33 mouse cellular contexts compared by ENCODE assay signal in the genomic region with DNA sequence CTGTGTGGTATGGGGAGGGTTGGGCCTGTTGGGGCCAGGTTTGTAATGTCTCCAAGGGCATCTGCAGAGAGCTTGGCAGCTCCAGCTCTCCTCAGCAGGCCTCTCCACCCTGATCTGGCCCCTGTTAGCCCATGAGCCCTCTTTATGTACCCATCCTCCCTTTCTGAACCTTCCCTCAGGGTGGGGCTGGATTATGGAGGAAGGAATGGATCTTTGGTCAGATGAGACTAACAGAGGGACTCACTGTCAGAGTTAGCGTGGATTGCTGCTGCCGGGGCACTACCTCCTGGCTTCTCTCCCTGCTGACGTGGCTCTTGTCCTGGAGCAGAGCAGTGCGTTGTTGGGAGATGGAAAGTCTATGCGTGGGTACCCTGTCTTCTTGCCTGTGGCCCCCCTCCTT. TPM values are rescaled to one million over a fixed set of nuclear protein-coding genes. Genes with fewer than 3 reads are reported as not detected.
DNase-seq lines count a peak whose midpoint lies in the region; ATAC-seq and TF ChIP-seq lines count a peak whose summit lies in the region.
"Had no signal": no experiment of that assay in that cellular context is flagged by ENCODE, and none has a peak within 500 bp of the region (broad histone marks: within the 10 kb centered on the region; RNA-seq: fewer than 3 reads in every experiment).

No protein-coding gene starts in this region.

- no peak overlapping the region for H3K27ac ChIP-seq in heart, embryonic 11.5 days (ENCODE audit: low read depth, low read length)
- peak overlapping the region; percentile 79; the same call in 1 of the 2 replicates for H3K27ac ChIP-seq in kidney, adult 2 months (ENCODE audit: insufficient read depth, low read depth, low read length)
- no peak overlapping the region for H3K27ac ChIP-seq in midbrain, embryonic 13.5 days
- no peak overlapping the region for H3K27ac ChIP-seq in midbrain, embryonic 10.5 days (replicated peaks)
- H3K27ac ChIP-seq in small intestine, adult 2 months (ENCODE audit: insufficient read depth, low read depth, low read length): peak overlapping the region; percentile 25; the same call in 1 of the 2 replicates
- H3K27ac ChIP-seq: embryonic facial prominence, embryonic 12.5 days; heart, embryonic 13.5 days; hindbrain, embryonic 10.5 days; layer of hippocampus, adult 2 months; liver, embryonic 13.5 days; macrophage had no signal

- WGBS in heart, embryonic 11.5 days (ENCODE audit: insufficient replicate concordance): 91% methylated on average over 5 of the region's 5 CpGs
- 60% methylated on average over 5 of the region's 5 CpGs for WGBS in kidney, adult 2 months
- WGBS in midbrain, embryonic 13.5 days: 94% methylated on average over 5 of the region's 5 CpGs
- 92% methylated on average over 5 of the region's 5 CpGs for WGBS in midbrain, embryonic 10.5 days
- WGBS in small intestine, adult 2 months: 75% methylated on average over 5 of the region's 5 CpGs

- no peak overlapping the region for H3K9ac ChIP-seq in heart, embryonic 11.5 days (ENCODE audit: low read depth, low read length)
- no peak overlapping the region for H3K9ac ChIP-seq in midbrain, embryonic 13.5 days (replicated peaks)
- H3K9ac ChIP-seq: embryonic facial prominence, embryonic 12.5 days; heart, embryonic 13.5 days; liver, embryonic 13.5 days had no signal

- TF ChIP-seq POLR2A in kidney, adult 2 months (IDR thresholded peaks at IDR 0.05; ENCODE audit: low read depth, low read length): no peak
- no peak for TF ChIP-seq POLR2A in small intestine, adult 2 months (IDR thresholded peaks at IDR 0.05; ENCODE audit: low read depth, low read length)

- H3K4me1 ChIP-seq in heart, embryonic 11.5 days (ENCODE audit: control insufficient read depth, insufficient read depth, low read length): no peaks in the 10 kb centered on the region
- peaks cover 44% of the 10 kb centered on the region for H3K4me1 ChIP-seq in kidney, adult 2 months (ENCODE audit: control insufficient read depth, insufficient read depth, low read length)
- no peaks in the 10 kb centered on the region for H3K4me1 ChIP-seq in midbrain, embryonic 13.5 days (replicated peaks)
- H3K4me1 ChIP-seq in midbrain, embryonic 10.5 days: no peaks in the 10 kb centered on the region
- peaks cover 33% of the 10 kb centered on the region for H3K4me1 ChIP-seq in small intestine, adult 2 months (ENCODE audit: control insufficient read depth, insufficient read depth, insufficient read length, low read length)
- H3K4me1 ChIP-seq: embryonic facial prominence, embryonic 12.5 days; hindbrain, embryonic 10.5 days had no signal

- H3K27me3 ChIP-seq in heart, embryonic 11.5 days (ENCODE audit: control insufficient read depth, insufficient read depth, low read length): no peaks in the 10 kb centered on the region
- no peaks in the 10 kb centered on the region for H3K27me3 ChIP-seq in kidney, adult 2 months (replicated peaks; ENCODE audit: control insufficient read depth, insufficient read depth, low read length)
- H3K27me3 ChIP-seq in midbrain, embryonic 13.5 days: no peaks in the 10 kb centered on the region
- H3K27me3 ChIP-seq in midbrain, embryonic 10.5 days (ENCODE audit: low read depth, poor library complexity, severe bottlenecking): no peaks in the 10 kb centered on the region
- H3K27me3 ChIP-seq in small intestine, adult 2 months (ENCODE audit: control insufficient read depth, insufficient read depth, low read length): no peaks in the 10 kb centered on the region
- H3K27me3 ChIP-seq: embryonic facial prominence, embryonic 12.5 days; heart, embryonic 13.5 days; liver, embryonic 13.5 days had no signal

- H3K4me2 ChIP-seq in heart, embryonic 11.5 days: no peak overlapping the region
- no peak overlapping the region for H3K4me2 ChIP-seq in midbrain, embryonic 13.5 days (replicated peaks)
- H3K4me2 ChIP-seq: embryonic facial prominence, embryonic 12.5 days; heart, embryonic 13.5 days; liver, embryonic 13.5 days had no signal

- no peaks in the 10 kb centered on the region for H3K9me3 ChIP-seq in heart, embryonic 11.5 days (replicated peaks; ENCODE audit: control insufficient read depth, low read length)
- H3K9me3 ChIP-seq in midbrain, embryonic 13.5 days: no peaks in the 10 kb centered on the region
- no peaks in the 10 kb centered on the region for H3K9me3 ChIP-seq in midbrain, embryonic 10.5 days (replicated peaks)
- H3K9me3 ChIP-seq: embryonic facial prominence, embryonic 12.5 days; heart, embryonic 13.5 days; hindbrain, embryonic 10.5 days; liver, embryonic 13.5 days had no signal

- TF ChIP-seq CTCF in kidney, adult 2 months (conservative IDR thresholded peaks at IDR 0.05; ENCODE audit: insufficient read depth, insufficient read length, low read depth, low read length): no peak
- TF ChIP-seq CTCF in small intestine, adult 2 months (IDR thresholded peaks at IDR 0.05; ENCODE audit: extremely low read depth, insufficient read length, insufficient replicate concordance, low read depth, low read length): no peak

- peak; percentile 92 for DNase-seq in heart, adult 11 months
- peak; percentile 63 for DNase-seq in kidney, adult 2 months
- no peak for DNase-seq in kidney, adult 11 months
- DNase-seq in midbrain, embryonic 10.5 days (ENCODE audit: low spot score): no peak
- DNase-seq: adrenal gland, postnatal 25 days; cerebellum, adult 11-12 months; cerebellum, adult 9-11 months; embryo, embryonic 11 days; gastrocnemius, postnatal 25 days; heart, adult 18-20 months; heart, postnatal 10 days; left cerebral cortex, postnatal 4 days; liver, embryonic 13.5 days; lung, adult 2 months; lung, postnatal 10 days; right cerebral cortex, postnatal 25 days; spleen, adult 18-20 months; thymus, adult 2 months; thymus, postnatal 36 days had no signal

- H3K36me3 ChIP-seq in heart, embryonic 11.5 days (ENCODE audit: control insufficient read depth, insufficient read depth, low read length): peaks cover 16% of the 10 kb centered on the region
- H3K36me3 ChIP-seq in kidney, adult 2 months (ENCODE audit: control insufficient read depth, insufficient read depth, low read length): peaks cover 1% of the 10 kb centered on the region; the same call in 1 of the 2 replicates
- H3K36me3 ChIP-seq in midbrain, embryonic 13.5 days: peaks cover 26% of the 10 kb centered on the region
- H3K36me3 ChIP-seq in midbrain, embryonic 10.5 days: peaks cover 39% of the 10 kb centered on the region
- peaks cover 37% of the 10 kb centered on the region for H3K36me3 ChIP-seq in small intestine, adult 2 months (ENCODE audit: control insufficient read depth, insufficient read depth, low read length)

- H3K4me3 ChIP-seq in heart, embryonic 11.5 days (ENCODE audit: low read depth, low read length): no peak overlapping the region
- no peak overlapping the region for H3K4me3 ChIP-seq in kidney, adult 2 months (ENCODE audit: insufficient read depth, low read depth, low read length)
- no peak overlapping the region for H3K4me3 ChIP-seq in midbrain, embryonic 13.5 days (replicated peaks)
- H3K4me3 ChIP-seq in midbrain, embryonic 10.5 days: no peak overlapping the region
- no peak overlapping the region for H3K4me3 ChIP-seq in small intestine, adult 2 months (ENCODE audit: low read depth, low read length)
- H3K4me3 ChIP-seq: embryonic facial prominence, embryonic 12.5 days; heart, embryonic 13.5 days; hindbrain, embryonic 10.5 days; layer of hippocampus, adult 2 months; liver, embryonic 13.5 days; myocyte had no signal

- ATAC-seq in heart, embryonic 11.5 days (replicated peaks; ENCODE audit: insufficient number of reproducible peaks, low FRiP score, low TSS enrichment): no peak
- ATAC-seq in midbrain, embryonic 13.5 days: 0 out of 2 replicates have a peak, but pooled peaks have one; percentile 29
- ATAC-seq: CD4-positive, CD25-positive, alpha-beta regulatory T cell, adult 4 months had no signal

RNA-seq across cellular contexts. Expression of gene Olfr1393, which starts 15.8 kb away (rescaled TPM):
- polyA plus RNA-seq in heart, embryonic 11.5 days (2014; fragmentation: Nextera tagmentation; extraction: Ambion mirVana): not detected in 2 replicates
- polyA plus RNA-seq in kidney, adult 2 months (2012; rRNA removed): 0.72 and 1.5 TPM in 2 replicates
- polyA plus RNA-seq in midbrain, embryonic 13.5 days (2015; fragmentation: Nextera tagmentation; extraction: Ambion mirVana): 0.15 TPM in 1 of 2 replicates, not detected in the other
- polyA plus RNA-seq in midbrain, embryonic 10.5 days (2016; fragmentation: Nextera tagmentation; extraction: Ambion mirVana): 0.04 TPM in 1 of 2 replicates, not detected in the other
- 0.10 and 0.42 TPM in 2 replicates for polyA plus RNA-seq in small intestine, adult 2 months (2012; rRNA removed)
- polyA plus RNA-seq: hindbrain, embryonic 10.5 days; kidney, embryonic 14.5 days; liver, embryonic 13.5 days; lung, adult 2 months; macrophage; myocyte; stomach, embryonic 16.5 days had no signal

RNA-seq across cellular contexts. Expression of gene Mgat1, which starts 18.3 kb away (rescaled TPM):
- 32.9 and 39.1 TPM in 2 replicates for polyA plus RNA-seq in heart, embryonic 11.5 days (2014; fragmentation: Nextera tagmentation; extraction: Ambion mirVana)
- polyA plus RNA-seq in kidney, adult 2 months (2012; rRNA removed): 157 and 198 TPM in 2 replicates
- 29.3 and 32.1 TPM in 2 replicates for polyA plus RNA-seq in midbrain, embryonic 13.5 days (2015; fragmentation: Nextera tagmentation; extraction: Ambion mirVana)
- polyA plus RNA-seq in midbrain, embryonic 10.5 days (2016; fragmentation: Nextera tagmentation; extraction: Ambion mirVana): 41.2 and 42.2 TPM in 2 replicates
- 97.4 and 231 TPM in 2 replicates for polyA plus RNA-seq in small intestine, adult 2 months (2012; rRNA removed)

RNA-seq across cellular contexts. Expression of gene Olfr1392, which starts 22.8 kb away (rescaled TPM):
- polyA plus RNA-seq in heart, embryonic 11.5 days (2014; fragmentation: Nextera tagmentation; extraction: Ambion mirVana): not detected in 2 replicates
- 0.46 and 0.47 TPM in 2 replicates for polyA plus RNA-seq in kidney, adult 2 months (2012; rRNA removed)
- polyA plus RNA-seq in midbrain, embryonic 13.5 days (2015; fragmentation: Nextera tagmentation; extraction: Ambion mirVana): not detected in 2 replicates
- 0.04 and 0.07 TPM in 2 replicates for polyA plus RNA-seq in midbrain, embryonic 10.5 days (2016; fragmentation: Nextera tagmentation; extraction: Ambion mirVana)
- 0.11 and 0.13 TPM in 2 replicates for polyA plus RNA-seq in small intestine, adult 2 months (2012; rRNA removed)
- polyA plus RNA-seq: CD4-positive, CD25-positive, alpha-beta regulatory T cell, adult 4 months; embryonic facial prominence, embryonic 12.5 days; heart, embryonic 13.5 days; kidney, embryonic 14.5 days; liver, embryonic 13.5 days; myocyte had no signal

RNA-seq across cellular contexts. Expression of gene Olfr10, which starts 42.3 kb away (rescaled TPM):
- polyA plus RNA-seq in heart, embryonic 11.5 days (2014; fragmentation: Nextera tagmentation; extraction: Ambion mirVana): not detected in 2 replicates
- polyA plus RNA-seq in kidney, adult 2 months (2012; rRNA removed): not detected in 2 replicates
- not detected in 2 replicates for polyA plus RNA-seq in midbrain, embryonic 13.5 days (2015; fragmentation: Nextera tagmentation; extraction: Ambion mirVana)
- polyA plus RNA-seq in midbrain, embryonic 10.5 days (2016; fragmentation: Nextera tagmentation; extraction: Ambion mirVana): not detected in 2 replicates
- polyA plus RNA-seq in small intestine, adult 2 months (2012; rRNA removed): not detected in 2 replicates
- polyA plus RNA-seq: CD4-positive, CD25-positive, alpha-beta regulatory T cell, adult 4 months; embryonic facial prominence, embryonic 12.5 days; heart, embryonic 13.5 days; hindbrain, embryonic 10.5 days; kidney, embryonic 14.5 days; limb, embryonic 14.5 days; liver, embryonic 13.5 days; lung, adult 2 months; macrophage; midbrain, postnatal 0 days; myocyte; stomach, embryonic 16.5 days; thymus, adult 2 months had no signal

RNA-seq across cellular contexts. Expression of gene Zfp62, which starts 59.2 kb away (rescaled TPM):
- 33.9 and 36.8 TPM in 2 replicates for polyA plus RNA-seq in heart, embryonic 11.5 days (2014; fragmentation: Nextera tagmentation; extraction: Ambion mirVana)
- 2.0 and 2.6 TPM in 2 replicates for polyA plus RNA-seq in kidney, adult 2 months (2012; rRNA removed)
- 56.6 and 58.5 TPM in 2 replicates for polyA plus RNA-seq in midbrain, embryonic 13.5 days (2015; fragmentation: Nextera tagmentation; extraction: Ambion mirVana)
- polyA plus RNA-seq in midbrain, embryonic 10.5 days (2016; fragmentation: Nextera tagmentation; extraction: Ambion mirVana): 42.3 and 51.5 TPM in 2 replicates
- polyA plus RNA-seq in small intestine, adult 2 months (2012; rRNA removed): 0.38 and 0.42 TPM in 2 replicates

Comparison
In these comparisons a context has a peak if more than half of its experiments do, and no peak if none do; other contexts are left out.
1. DNase-seq: peak in heart, adult 11 months (single experiment) and kidney, adult 2 months (single experiment); none in kidney, adult 11 months (single experiment) and midbrain, embryonic 10.5 days (single experiment).
2. H3K27ac ChIP-seq: peak in kidney, adult 2 months (single experiment) and small intestine, adult 2 months (single experiment); none in heart, embryonic 11.5 days (single experiment), midbrain, embryonic 13.5 days (single experiment) and midbrain, embryonic 10.5 days (single experiment).